Mouse (Mus musculus) gastrocnemius, adult 2 months (tissue): ENCODE measurements around the gene Slc25a26. TPM values are rescaled to one million over a fixed set of nuclear protein-coding genes. Genes with fewer than 3 reads are reported as not detected.

Experiments used
- DNase-seq: peaks from one replicate; pipeline ENCODE4 v3.0.0; 2022
- H3K27ac ChIP-seq: fragments of 200-600 bp; 2 replicates; pipeline ENCODE4 v1.8.1; 2022; ENCODE audit warnings: mild to moderate bottlenecking
- H3K4me3 ChIP-seq: fragments of 200-600 bp; 2 replicates; pipeline ENCODE4 v1.8.1; 2022; ENCODE audit warnings: mild to moderate bottlenecking, moderate library complexity
- CTCF ChIP-seq: fragments of 200-600 bp; IDR thresholded peaks from 2 replicates; pipeline ENCODE4 v1.8.1; 2022; ENCODE audit warnings: antibody characterized with exemption, mild to moderate bottlenecking, moderate library complexity
- intact Hi-C: fragments of 180-260 bp; cut with DNase I; formaldehyde crosslinking; loops from one replicate; pipeline ENCODE4 v1.15.1; 2025
- total RNA-seq, 2 experiments: library from RNA; stranded (reverse); gene quantifications; 2 replicates each; pipeline ENCODE4 v1.2.3; 2021

The Slc25a26 gene
- total RNA-seq, 2 experiments from 2014 or later: 16.5 to 17.7 TPM

DNA sequence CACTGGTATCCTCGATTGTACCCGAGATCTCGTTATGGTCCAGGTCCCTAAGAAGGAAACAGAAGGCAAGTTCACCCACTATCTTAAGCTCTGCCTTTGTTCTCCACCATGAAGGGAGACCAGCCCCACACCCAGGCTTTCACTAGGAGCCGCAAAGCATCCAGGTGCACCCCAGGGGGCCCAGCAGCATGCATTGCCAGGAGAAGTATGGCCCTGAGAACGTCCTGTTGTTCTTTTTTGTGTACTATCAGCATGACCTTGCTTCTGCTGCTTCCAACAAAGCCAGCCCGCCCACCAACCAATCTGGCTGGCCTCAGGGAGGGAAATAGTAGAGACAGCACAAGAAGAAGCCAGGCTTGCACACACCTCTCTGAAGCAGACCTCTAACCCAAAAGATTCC lies 120.2 kb downstream of the Slc25a26 start:
- Histone ChIP-seq H3K4me3 (no peak overlapping the region), H3K27ac (peak overlapping the region; percentile 86)
- DNase-seq: no peak
- intact Hi-C loops: loop anchor here (2.0 to 10.0 kb wide), 2 partner anchors 81 to 155 kb away; partner anchors contain the start of gene Lrig1
- TF ChIP-seq CTCF: no peak

DNA sequence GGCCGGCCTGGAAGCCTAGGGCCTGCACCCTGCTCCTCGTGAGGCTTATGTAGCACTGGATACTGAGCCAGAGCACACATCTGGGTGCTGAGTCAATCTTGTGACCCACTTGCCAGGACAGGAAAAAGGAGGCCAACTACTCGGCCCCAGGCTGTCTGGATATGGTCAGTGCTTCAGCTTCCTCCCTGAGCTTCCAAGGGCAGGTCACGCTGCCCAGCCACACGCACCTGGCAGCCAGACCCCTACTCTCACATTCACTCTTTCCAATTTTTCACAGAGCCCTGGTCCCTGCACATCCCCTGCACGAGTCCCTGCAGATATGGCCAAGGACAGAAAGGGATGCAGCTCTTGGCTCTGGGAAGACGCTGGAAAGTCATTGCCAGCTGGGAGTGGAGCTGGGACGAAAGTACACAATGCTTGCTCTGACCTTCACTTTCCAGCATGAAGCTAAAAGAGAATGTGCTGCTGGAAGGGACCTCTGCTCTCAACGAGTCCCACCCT lies 120.7 kb downstream of the Slc25a26 start:
- DNase-seq: peak; percentile 88
- peak overlapping the region; percentile 86 for H3K27ac ChIP-seq
- no peak for TF ChIP-seq CTCF
- H3K4me3 ChIP-seq: no peak overlapping the region
- intact Hi-C loops: loop anchor here (2.0 to 10.0 kb wide), 2 partner anchors 80 to 154 kb away; partner anchors contain the start of gene Lrig1

DNA sequence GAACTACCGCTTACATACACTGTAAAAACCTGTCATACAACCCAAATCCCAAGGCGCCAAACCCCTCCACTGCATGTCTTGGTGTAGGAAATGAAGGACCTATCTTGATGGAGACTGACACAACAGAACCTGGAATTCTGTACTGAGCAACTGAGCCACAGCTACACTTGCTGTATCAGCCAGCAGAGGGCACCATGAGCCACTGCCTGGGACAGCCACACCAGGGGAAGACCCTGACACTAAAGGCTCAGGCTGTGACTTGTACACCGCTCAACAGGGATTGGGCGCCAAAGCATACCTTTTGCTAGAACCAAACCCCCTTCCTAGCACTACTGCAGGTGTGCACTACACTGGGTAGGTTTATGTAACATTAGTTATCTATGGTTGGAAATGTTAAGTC lies 122.9 kb downstream of the Slc25a26 start:
- intact Hi-C loops: loop anchor here (2.0 to 10.0 kb wide), 3 partner anchors 22 to 344 kb away; no protein-coding TSS in a partner anchor
- DNase-seq: peak; percentile 85
- Histone ChIP-seq H3K4me3 (no peak overlapping the region), H3K27ac (peak overlapping the region; percentile 86)
- peak; percentile 98 for TF ChIP-seq CTCF

DNA sequence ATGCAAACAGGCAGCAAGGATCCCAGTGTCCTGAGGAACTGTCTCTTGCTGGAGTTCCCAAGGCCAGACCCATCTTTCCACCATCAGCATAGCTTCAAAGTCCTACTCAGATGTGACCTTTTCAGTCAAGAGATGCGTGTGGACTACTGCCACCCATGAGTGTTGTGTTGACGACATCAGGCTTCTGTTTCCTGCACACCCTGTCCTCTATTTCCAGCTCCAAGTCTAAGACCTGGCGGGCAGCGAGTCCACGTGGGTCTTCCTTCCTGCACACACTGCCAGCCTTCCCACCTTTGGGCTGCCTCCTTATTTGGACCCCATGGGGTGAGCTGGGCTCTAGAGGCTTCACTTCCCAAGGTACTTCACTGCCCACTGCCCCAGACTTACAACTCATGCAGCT lies 124.4 kb downstream of the Slc25a26 start:
- DNase-seq: peak; percentile 74
- H3K4me3 ChIP-seq: no peak overlapping the region
- intact Hi-C loops: loop anchor here (10.0 kb wide), 1 partner anchor 150 kb away; no protein-coding TSS in a partner anchor
- TF ChIP-seq CTCF: no peak
- peak overlapping the region; percentile 65 for H3K27ac ChIP-seq

DNA sequence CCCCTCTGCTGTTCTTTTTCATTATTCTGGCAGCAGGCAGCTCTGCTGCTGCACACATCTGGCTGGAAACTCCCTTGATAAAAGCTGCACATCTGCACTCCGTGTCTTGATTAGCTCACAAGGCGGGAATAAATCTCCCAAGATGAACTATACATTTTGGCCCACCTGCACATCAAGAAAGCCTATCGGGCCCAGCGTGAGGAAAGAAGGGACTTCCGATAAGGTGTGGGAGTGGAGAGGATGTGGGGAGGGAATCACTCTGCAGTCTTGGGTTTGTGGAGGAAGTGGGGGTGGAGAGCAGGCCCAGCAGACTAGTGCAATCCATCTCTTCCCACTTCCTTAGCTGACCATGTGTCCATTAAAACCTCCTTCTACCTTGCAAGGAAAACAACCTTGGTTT lies 125.8 kb downstream of the Slc25a26 start:
- Histone ChIP-seq H3K4me3 (no peak overlapping the region), H3K27ac (no peak overlapping the region)
- intact Hi-C loops: loop anchor here (10.0 kb wide), 1 partner anchor 149 kb away; no protein-coding TSS in a partner anchor
- DNase-seq: no peak
- TF ChIP-seq CTCF: no peak

DNA sequence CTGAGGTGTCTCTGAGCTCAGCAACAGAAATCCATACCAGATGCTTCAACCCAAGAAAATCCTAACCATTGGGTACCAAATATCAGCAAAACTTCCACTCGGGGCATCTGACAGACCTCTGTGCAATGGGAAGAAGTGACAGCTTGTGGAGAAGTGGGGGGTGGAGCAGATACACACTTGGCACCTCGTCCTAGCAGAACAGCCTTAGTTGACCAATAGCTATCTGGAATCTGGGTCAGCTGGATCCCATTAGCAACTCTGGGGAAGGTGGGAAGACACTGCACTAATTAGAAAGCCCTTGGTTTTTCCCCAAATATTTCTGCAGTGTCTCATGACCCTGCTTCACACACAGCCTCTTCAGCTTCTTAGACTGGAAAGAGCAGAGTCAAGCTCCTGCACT lies 126.7 kb downstream of the Slc25a26 start:
- TF ChIP-seq CTCF: no peak
- no peak for DNase-seq
- intact Hi-C loops: loop anchor here (10.0 kb wide), 1 partner anchor 148 kb away; no protein-coding TSS in a partner anchor
- peak overlapping the region; percentile 56 for H3K27ac ChIP-seq
- no peak overlapping the region for H3K4me3 ChIP-seq

DNA sequence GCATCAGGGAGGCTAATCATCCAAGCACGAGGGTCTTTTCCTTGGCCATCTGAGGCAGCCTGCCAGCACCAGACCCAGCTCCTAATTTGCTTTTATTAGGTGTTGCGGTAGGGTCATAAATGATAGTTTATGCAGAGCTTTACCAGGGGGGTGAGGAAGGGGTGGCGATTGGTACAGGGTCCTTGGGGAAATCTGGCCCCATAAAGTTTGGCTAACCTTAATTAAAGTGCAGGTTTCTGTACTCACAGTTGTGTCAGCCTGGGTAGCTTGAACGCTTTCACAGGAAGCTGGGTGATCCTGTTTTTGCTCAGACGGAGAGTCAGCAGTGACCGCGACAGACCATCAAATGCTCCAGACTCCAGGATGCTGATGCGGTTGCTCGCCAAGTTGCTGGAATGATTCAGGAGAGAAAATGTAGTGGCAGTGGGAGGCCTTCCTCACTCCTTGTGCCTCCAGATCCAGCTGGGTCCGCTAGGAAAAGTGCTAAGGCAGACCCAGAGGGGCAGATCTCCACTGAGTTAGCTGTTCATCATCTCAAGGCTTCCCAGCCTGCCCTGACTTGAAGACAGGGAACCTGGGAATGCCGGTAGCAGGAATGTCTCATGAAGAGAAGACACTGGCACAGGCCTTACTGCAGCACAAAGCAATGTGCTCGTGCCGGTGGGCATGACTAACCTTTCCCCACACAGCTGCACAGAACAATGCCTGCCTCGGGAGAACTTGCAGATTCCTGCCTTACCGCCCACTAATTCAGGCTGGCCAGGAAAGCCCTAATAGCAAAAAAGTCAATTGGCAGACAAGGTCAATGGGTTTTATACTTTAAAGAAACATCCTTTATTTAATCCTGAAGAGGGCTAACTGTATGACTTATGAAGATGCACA lies 127.8 kb downstream of the Slc25a26 start:
- intact Hi-C loops: loop anchor here (10.0 kb wide), 1 partner anchor 147 kb away; no protein-coding TSS in a partner anchor
- Histone ChIP-seq H3K4me3 (peak overlapping the region; percentile 13; the same call in 1 of the 2 replicates), H3K27ac (peak overlapping the region; percentile 60)
- no peak for TF ChIP-seq CTCF
- DNase-seq: no peak

DNA sequence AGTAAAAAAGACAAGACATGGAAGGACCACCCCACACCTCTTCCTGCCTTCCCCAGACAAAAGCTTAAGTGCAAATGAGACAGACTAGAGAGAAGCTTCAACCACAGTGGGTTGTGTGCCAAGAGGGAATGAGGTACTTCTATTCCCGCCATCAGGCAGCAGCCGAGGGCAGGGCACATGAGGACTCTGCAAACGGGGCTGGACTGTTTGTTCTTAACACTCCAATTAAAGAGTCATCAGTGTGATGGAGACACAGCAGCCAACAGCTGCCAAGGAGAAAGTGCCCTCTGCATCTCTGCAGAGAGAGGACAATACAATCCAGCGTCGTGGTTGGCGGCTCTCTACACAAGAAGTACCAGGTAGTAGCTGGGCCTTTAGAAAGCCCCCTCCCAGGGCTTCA lies 128.7 kb downstream of the Slc25a26 start:
- TF ChIP-seq CTCF: no peak
- peak overlapping the region; percentile 60 for H3K27ac ChIP-seq
- intact Hi-C loops: loop anchor here (10.0 kb wide), 1 partner anchor 146 kb away; no protein-coding TSS in a partner anchor
- no peak for DNase-seq
- no peak overlapping the region for H3K4me3 ChIP-seq

DNA sequence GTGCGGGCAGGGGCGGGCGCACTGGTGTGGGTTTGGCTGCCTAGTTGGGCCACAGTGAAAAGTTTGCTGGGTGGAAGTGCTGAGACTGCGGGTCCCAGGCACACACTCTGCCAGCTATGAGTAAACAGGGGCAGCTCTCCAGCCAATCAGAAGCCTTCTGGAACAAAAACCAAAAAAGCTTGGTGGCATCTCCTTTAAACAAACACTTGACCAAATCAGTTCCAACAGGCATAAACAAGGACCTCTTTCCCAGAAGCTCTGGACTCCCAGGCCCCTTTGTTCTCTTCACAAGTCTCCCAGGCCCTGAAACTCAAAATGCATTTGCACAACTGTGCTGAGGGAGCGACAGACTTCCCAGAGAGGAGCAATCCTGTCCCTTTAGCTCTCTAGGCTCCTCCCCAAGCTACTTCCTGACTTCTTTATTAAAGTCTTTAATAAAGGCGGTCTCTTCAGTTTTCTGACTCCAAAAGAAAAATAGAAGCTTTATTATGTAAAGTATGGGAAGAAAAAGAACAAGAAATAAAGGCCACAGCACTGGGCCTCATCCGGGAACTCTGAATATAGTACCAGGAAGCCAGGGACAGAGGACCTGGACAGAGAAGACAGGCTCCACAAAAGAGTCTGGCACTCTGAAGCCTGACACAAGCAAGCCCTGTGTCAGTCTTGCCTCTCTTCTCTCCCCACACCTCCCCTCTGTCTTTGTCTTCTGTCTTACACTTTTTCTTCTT lies 131.1 kb downstream of the Slc25a26 start:
- DNase-seq: peak; percentile 59
- intact Hi-C loops: no loop called here
- TF ChIP-seq CTCF: no peak
- no peak overlapping the region for H3K4me3 ChIP-seq
- H3K27ac ChIP-seq: peak overlapping the region; percentile 81

DNA sequence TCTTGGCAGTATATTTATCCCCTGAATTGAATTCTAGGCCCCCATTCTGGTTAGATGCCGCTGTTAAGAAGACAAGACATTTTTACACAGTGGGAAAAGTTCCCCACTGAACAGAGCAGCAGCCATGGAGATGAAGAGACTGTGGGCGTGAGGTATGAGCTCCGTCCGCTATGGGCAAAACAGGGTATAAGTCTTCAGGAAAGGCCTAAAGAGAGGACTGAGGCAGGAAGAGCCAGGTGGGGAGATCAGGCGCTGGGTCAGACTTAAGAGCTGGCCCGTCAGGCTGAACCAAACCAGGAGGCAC lies 131.6 kb downstream of the Slc25a26 start:
- Histone ChIP-seq H3K27ac (peak overlapping the region; percentile 81), H3K4me3 (no peak overlapping the region)
- TF ChIP-seq CTCF: no peak
- intact Hi-C loops: no loop called here
- no peak for DNase-seq

DNA sequence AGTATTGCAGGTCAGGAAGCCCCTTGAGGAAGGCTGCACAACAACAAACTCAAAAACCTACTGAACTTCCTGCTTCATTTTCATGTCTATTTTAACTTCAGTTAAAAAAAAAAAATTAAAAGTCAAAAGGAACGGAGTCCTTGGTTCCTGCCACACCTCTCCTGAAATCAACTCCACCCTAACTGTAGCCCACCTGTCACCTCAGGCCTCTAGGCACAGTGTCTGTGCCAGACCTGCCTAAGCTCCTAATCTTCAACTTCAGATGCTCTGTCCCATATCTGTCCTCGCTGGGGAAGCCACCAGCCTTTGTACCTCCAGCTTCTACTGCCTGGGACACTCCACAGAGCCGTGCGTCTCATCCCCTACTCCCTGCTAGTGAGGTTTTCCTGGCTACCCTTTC lies 134.1 kb downstream of the Slc25a26 start:
- DNase-seq: no peak
- TF ChIP-seq CTCF: no peak
- Histone ChIP-seq H3K4me3 (no peak overlapping the region), H3K27ac (peak overlapping the region; percentile 66)
- intact Hi-C loops: no loop called here

DNA sequence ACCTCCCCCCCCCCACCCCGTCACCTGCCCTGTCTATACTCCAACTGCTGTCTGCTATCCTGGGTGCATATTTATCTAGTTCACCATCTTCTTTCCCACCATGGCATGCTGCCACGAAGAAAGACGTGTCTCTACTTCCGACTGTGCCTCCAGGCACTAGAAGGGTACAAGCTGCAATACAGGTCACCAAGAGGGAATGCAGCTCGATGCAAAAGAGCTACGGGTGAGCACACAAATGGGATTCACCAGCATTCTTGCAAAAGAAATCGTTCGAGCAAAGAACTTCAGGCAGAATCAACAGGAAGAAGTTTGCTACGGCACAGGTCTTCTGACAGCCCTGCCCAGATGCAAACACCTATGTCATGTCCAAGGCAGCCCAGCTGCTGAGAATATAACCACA lies 134.6 kb downstream of the Slc25a26 start:
- peak overlapping the region; percentile 75 for H3K27ac ChIP-seq
- intact Hi-C loops: no loop called here
- TF ChIP-seq CTCF: no peak
- no peak overlapping the region for H3K4me3 ChIP-seq
- no peak for DNase-seq

DNA sequence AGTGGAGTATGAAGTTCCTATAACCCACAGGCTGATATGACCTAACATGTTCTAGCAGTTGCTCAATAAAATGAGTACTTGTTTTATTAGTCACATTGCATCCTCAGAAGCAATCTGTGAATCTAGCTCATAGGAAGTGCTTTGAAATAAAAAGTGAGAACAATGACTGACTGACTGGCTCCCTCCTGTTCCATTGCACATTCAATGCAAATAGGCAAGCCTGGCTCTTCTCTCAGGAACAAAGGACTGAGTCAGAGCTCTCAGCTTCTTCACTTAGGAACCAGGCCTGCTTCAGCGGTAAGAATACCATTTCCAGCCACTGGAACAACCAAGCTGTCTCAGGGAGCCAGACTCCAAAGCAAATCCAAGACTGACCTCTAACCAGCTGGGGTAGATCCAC lies 135.2 kb downstream of the Slc25a26 start:
- Histone ChIP-seq H3K4me3 (no peak overlapping the region), H3K27ac (peak overlapping the region; percentile 75)
- TF ChIP-seq CTCF: no peak
- no peak for DNase-seq
- intact Hi-C loops: no loop called here
